Mouse (Mus musculus): Measurements from ENCODE around the gene Upf1. TPM values are rescaled to one million over a fixed set of nuclear protein-coding genes. Genes with fewer than 3 reads are reported as not detected.

The Upf1 gene
- polyA plus RNA-seq, 1 experiment, result 11.7 TPM

DNA sequence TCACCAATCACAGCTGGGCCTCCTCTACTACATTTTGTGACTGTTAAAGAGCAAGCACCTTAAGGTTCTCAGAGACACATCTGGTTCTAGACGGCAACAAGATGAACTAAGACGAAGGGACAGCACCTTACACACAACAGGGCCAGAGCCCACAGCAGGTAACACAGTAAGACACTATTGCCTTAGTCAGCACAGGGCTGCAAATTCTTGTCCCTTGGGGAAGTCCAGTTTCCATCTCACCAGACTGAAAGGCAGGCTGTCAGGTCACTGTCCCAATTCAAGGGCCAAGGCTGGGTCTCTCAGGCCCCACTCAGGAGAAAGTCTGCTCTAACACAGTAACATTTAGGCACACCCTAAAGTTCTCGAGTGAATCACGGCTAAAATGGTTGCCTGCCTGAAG, 5.6 kb downstream of the Upf1 start:
- H3K4me1 ChIP-seq (ENCODE audit: control insufficient read depth, insufficient read depth, insufficient read length, low read length), result peaks cover 28% of the 10 kb centered on the region
- no peak overlapping the region for H3K4me3 ChIP-seq (ENCODE audit: insufficient read depth, low read depth, low read length)
- H3K27ac ChIP-seq (replicated peaks; ENCODE audit: low read depth, low read length), result no peak overlapping the region

DNA sequence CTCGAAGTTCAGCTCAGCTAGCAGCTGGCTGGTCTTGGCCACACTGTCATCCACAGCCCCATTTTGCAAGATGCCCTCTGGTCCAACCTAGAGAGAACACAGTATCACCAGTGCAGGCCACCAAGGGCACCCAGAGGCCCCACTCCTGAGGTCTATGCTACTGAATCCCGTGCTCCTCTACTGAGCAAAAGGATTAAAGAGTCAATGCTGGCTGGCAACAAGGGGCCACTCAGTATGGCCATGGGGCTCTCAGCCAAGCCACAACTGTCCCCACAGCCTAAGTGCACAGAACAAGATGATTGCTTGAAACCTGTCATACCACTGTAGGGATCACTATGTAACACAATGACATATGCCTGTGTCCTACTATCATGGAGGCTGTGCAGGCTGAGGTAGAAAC, 8.8 kb downstream of the Upf1 start:
- H3K4me1 ChIP-seq (ENCODE audit: control insufficient read depth, insufficient read depth, insufficient read length, low read length), result peaks cover 8% of the 10 kb centered on the region

DNA sequence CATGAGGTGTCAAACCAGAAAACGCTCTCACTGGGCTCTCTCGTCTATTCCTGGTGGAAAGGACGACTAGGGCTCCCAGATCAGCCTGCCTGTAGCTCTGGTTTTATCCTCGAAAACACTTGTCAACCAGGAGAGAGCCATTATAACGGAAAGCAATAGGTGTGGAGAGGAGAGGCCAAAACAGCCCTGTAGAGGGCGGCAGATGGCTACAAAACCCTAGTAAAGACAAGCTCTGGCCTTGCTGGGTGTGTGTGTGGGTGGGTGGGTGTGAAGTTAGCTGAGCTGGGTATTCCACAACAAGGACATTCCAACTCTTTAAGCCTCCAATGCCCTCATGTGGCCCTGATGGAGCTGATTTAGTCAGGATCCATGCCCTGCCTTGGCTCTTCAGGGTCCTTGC, 9.4 kb downstream of the Upf1 start:
- Histone ChIP-seq H3K27ac (replicated peaks; ENCODE audit: low read depth, low read length) (no peak overlapping the region), H3K4me3 (ENCODE audit: insufficient read depth, low read depth, low read length) (no peak overlapping the region)

More for the DNA sequence above, 8.8 kb downstream of the Upf1 start:
- H3K4me3 ChIP-seq (ENCODE audit: insufficient read depth, low read depth, low read length), result no peak overlapping the region
- H3K27ac ChIP-seq (replicated peaks; ENCODE audit: low read depth, low read length), result no peak overlapping the region

DNA sequence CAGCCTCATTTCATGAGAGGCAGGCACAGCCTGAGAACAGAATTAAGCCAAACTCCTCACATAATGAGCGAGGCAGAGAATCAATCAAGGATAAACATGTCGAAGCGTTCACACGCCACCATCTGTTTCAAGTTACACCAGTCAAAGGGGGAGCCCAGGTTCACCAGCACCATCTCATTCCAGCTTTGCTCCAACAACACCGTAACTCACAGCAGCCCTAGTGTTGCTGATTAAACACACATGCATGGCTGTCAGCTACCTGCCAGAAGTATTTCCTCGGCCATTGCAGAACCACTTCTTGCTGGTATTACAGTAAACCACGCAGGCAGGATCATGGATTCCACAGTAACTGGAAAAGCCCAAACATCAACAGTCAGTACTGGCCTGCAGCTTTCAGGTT, 10.0 kb downstream of the Upf1 start:
- no peak overlapping the region for H3K4me3 ChIP-seq (ENCODE audit: insufficient read depth, low read depth, low read length)
- H3K27ac ChIP-seq (replicated peaks; ENCODE audit: low read depth, low read length), result no peak overlapping the region
- no peaks in the 10 kb centered on the region for H3K4me1 ChIP-seq (ENCODE audit: control insufficient read depth, insufficient read depth, insufficient read length, low read length)

More for the DNA sequence above, 9.4 kb downstream of the Upf1 start:
- peaks cover 5% of the 10 kb centered on the region for H3K4me1 ChIP-seq (ENCODE audit: control insufficient read depth, insufficient read depth, insufficient read length, low read length)

DNA sequence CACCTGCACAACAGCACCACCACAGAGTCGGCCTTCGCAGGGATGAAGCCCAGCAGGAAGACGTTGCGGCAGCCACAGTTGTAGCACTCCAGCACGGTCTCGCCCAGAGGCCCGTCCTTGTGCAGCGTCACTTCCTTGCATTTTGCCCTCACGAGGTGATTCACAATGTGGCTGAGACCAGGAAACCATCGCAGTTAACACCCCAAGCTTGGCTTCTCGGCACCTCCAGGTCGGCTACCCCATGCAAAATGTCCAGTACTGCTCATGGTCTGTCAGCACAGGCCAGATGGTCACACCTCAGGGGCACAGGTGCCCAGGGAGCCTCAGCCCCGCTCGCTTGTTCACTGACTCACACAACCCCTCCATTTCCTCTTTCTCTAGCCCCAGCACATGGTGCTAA, 11.1 kb downstream of the Upf1 start:
- H3K4me1 ChIP-seq (ENCODE audit: control insufficient read depth, insufficient read depth, insufficient read length, low read length), result no peaks in the 10 kb centered on the region
- H3K4me3 ChIP-seq (ENCODE audit: insufficient read depth, low read depth, low read length), result no peak overlapping the region
- H3K27ac ChIP-seq (replicated peaks; ENCODE audit: low read depth, low read length), result no peak overlapping the region

DNA sequence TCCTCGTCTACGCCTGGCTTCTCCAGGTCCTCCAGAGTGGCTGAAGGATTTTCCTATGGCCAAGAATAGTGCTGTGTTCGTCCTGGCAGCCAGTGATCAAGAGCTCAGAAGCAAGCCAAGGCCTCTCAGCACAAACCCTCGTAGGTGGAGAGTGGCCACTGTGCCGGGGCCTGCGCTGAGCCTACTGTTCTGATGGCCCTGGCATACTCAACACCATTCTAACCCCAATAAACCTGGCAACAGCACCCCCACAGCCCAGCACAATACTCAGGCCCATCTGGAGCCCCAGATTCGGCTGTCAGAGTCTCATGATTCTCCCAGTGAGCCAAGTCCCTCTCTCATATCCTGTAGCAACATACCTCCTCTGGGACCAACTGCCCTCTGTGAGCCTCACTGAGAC, 12.4 kb downstream of the Upf1 start:
- Histone ChIP-seq H3K4me1 (ENCODE audit: control insufficient read depth, insufficient read depth, insufficient read length, low read length) (no peaks in the 10 kb centered on the region), H3K27ac (replicated peaks; ENCODE audit: low read depth, low read length) (no peak overlapping the region)

DNA sequence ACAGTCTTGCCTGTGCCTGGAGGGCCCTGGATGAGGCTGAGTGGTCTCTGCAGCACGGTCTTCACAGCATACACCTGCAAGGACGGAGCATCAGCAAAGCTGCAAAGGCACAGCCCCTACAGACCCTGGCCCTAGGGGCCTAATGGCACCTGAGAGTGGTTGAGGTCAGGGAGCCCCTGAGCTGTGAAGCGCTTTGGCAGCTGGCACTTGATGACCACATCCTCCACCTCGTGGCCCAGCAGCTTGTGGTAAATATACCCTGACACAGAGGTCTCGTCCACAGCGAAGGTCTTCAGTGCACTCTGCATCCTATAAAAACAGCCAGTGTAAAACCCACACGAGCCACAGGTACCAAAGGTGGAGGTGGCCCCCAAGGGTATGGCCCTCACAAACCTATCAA, 14.1 kb downstream of the Upf1 start:
- H3K4me3 ChIP-seq (ENCODE audit: insufficient read depth, low read depth, low read length), result no peak overlapping the region
- H3K27ac ChIP-seq (replicated peaks; ENCODE audit: low read depth, low read length), result no peak overlapping the region
- no peaks in the 10 kb centered on the region for H3K4me1 ChIP-seq (ENCODE audit: control insufficient read depth, insufficient read depth, insufficient read length, low read length)

More for the DNA sequence above, 12.4 kb downstream of the Upf1 start:
- no peak overlapping the region for H3K4me3 ChIP-seq (ENCODE audit: insufficient read depth, low read depth, low read length)

DNA sequence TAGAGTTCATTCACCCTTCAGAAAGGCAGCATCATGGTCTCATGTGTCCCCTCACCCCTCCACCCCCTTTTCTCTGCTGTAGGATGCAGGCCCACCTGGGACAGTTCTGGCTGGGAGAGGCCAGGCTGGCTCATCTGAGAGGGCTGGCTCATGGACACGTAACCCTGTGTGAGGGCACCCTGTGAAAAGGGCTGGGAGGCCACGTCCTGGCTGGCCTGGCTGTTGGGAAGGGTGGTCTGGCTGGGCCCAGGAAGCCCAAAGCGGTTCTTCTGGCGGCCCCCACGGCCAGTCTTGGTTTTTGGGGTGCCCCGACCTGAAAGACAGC, 20.2 kb downstream of the Upf1 start:
- Histone ChIP-seq H3K27ac (replicated peaks; ENCODE audit: low read depth, low read length) (no peak overlapping the region), H3K4me1 (ENCODE audit: control insufficient read depth, insufficient read depth, insufficient read length, low read length) (no peaks in the 10 kb centered on the region), H3K4me3 (ENCODE audit: insufficient read depth, low read depth, low read length) (no peak overlapping the region)

DNA sequence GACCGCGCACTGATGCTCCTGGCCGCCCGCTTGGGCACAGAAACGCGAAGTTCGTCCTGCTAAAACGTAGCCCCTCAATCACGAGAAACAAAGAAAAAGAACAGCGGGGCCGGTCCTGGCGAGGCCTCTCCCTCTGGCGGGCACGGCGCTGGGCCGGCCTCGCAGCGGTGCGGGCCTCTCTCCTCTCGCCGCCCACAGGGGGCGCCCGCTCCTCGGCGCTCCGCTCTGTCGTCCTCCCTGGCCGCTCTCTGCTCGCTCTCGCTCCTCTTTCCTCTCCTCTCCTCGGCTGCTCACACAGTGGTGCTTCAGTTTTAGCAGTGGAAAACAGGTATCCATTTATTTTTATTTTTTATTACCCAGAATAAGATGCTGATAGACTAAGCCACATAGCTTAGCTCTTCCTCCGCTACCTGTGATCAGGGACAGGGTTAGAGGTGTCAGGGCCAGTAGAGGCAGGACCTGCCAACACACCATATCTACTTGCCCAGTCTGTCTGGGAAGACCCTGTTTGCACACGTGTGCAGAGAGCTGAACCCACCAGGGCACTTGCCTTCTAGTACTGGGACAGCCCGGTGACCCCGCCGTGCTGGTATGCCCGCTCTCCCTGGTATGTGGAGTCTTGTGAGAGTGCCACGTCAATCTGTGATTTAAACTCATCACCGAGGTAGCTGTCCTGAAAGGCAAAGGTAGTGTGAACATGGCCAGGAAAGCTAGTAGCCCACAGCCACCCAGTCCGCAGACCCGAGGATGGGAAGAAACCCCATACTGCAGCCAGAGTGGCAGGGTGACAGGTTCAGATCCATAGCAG, 20.8 kb downstream of the Upf1 start:
- no peak overlapping the region for H3K4me3 ChIP-seq (ENCODE audit: insufficient read depth, low read depth, low read length)
- no peak overlapping the region for H3K27ac ChIP-seq (replicated peaks; ENCODE audit: low read depth, low read length)
- H3K4me1 ChIP-seq (ENCODE audit: control insufficient read depth, insufficient read depth, insufficient read length, low read length), result no peaks in the 10 kb centered on the region

DNA sequence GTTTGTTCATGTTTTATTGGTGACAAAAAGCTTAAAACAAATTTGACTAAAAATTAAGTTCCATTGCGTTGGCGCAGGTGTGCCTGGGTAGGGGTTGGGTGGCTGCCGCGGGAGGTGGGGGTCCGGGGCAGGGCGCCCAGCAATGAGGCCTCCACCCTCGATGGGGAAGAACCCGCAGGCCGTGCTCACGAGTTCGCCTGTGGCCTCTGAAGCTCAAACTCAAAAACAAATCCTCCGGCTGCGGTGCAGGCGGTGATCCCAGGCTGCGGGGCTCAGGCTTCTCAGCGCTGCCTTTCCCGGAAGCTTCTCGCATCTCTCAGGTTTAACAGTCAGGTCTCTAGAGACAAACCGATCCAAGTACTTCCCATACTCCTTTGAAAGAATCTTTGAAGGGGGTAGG, 21.6 kb downstream of the Upf1 start:
- Histone ChIP-seq H3K4me1 (ENCODE audit: control insufficient read depth, insufficient read depth, insufficient read length, low read length) (no peaks in the 10 kb centered on the region), H3K4me3 (ENCODE audit: insufficient read depth, low read depth, low read length) (no peak overlapping the region), H3K27ac (replicated peaks; ENCODE audit: low read depth, low read length) (no peak overlapping the region)

DNA sequence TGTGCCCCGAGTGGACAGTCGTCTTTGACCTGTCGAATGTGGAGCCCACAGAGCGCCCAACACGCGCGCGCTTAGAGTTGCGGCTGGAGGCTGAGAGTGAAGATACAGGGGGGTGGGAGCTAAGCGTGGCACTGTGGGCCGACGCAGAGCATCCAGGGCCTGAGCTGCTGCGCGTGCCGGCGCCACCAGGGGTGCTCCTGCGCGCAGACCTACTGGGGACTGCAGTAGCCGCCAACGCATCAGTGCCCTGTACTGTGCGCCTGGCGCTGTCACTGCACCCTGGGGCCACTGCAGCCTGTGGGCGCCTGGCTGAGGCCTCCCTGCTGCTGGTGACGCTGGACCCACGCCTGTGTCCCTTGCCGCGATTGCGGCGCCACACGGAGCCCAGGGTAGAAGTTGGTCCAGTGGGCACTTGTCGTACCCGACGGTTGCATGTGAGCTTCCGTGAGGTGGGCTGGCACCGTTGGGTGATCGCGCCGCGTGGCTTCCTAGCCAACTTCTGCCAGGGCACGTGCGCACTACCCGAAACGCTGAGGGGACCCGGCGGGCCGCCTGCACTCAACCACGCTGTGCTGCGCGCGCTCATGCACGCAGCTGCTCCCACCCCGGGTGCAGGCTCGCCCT, 22.2 kb downstream of the Upf1 start:
- no peaks in the 10 kb centered on the region for H3K4me1 ChIP-seq (ENCODE audit: control insufficient read depth, insufficient read depth, insufficient read length, low read length)
- H3K27ac ChIP-seq (replicated peaks; ENCODE audit: low read depth, low read length), result no peak overlapping the region
- H3K4me3 ChIP-seq (ENCODE audit: insufficient read depth, low read depth, low read length), result no peak overlapping the region

DNA sequence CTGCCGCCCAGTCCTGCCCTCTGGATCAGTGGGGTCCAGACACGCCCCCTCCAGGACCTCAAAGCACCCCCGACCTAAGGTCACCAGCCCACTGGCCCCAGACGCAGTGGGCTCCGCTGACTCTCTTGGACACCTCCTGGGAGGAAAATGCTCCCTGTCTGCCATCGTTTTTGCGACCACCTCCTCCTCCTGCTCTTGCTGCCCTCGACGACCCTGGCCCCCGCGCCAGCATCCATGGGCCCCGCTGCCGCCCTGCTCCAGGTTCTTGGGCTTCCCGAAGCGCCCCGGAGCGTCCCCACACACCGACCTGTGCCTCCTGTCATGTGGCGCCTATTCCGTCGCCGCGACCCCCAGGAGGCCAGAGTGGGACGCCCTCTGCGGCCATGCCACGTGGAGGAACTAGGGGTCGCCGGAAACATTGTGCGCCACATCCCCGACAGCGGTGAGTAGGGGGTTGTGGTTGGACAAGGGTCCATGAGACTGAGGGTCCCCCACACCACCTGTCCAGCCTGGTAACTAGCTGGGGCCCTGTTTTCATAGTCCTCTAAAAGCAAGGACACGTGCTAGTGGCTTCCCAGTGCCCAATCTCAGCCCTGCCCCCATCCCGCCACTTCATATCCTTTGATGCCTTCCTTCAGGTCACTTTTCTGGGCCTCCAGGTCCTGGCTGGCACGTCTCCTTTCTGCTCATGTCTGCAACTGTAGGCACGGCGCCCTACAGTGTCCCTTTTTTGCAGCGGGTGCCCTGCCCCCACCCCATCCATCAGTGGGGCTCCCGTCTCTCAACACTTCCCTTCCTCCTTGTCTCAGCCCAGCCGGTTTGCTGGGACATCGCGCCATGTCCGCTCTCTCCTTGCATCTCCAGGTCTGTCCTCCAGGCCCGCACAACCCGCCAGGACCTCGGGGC, 23.0 kb downstream of the Upf1 start:
- Histone ChIP-seq H3K27ac (replicated peaks; ENCODE audit: low read depth, low read length) (no peak overlapping the region), H3K4me1 (ENCODE audit: control insufficient read depth, insufficient read depth, insufficient read length, low read length) (no peaks in the 10 kb centered on the region), H3K4me3 (ENCODE audit: insufficient read depth, low read depth, low read length) (no peak overlapping the region)

DNA sequence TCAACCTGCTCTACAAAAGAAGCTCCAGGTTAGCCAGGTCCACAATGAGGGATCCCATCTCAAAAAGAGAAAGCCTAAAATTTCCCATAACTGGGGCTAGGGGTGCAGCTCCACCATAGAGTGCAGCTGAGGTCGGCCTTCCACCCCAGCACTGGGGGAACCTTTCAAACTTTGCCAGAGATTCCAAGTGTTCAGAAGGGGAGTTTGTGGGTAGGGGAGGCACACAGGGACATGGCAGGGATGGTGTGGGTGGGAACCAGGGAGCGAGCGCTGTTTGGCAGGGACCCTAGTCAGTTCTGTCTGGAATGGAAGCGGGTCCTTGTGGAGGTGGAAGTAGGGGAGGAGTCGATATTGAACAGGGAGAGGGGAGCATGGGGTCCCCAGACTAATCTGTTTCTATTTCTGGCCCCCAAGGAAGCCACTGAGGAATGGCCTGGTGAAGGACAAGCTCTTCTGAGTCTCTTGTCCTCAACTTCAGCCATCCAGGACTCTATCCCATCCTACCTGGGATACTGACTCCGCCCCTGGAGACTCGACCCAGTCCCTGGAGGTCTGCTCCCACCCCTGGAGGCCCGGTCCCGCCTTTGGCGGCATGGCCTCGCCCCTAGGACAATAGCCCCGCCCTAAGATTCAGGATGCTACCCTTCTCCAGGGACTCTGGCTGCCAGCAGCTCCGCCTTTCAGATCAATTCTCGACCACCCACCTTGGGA, 23.8 kb downstream of the Upf1 start, which contains the start of gene Gdf1:
Gene Gdf1 (plus strand): TSS at position 694 of the 711 bp plus-strand sequence.
- H3K4me3 ChIP-seq (ENCODE audit: insufficient read depth, low read depth, low read length), result no peak within 1 kb of the TSS

DNA sequence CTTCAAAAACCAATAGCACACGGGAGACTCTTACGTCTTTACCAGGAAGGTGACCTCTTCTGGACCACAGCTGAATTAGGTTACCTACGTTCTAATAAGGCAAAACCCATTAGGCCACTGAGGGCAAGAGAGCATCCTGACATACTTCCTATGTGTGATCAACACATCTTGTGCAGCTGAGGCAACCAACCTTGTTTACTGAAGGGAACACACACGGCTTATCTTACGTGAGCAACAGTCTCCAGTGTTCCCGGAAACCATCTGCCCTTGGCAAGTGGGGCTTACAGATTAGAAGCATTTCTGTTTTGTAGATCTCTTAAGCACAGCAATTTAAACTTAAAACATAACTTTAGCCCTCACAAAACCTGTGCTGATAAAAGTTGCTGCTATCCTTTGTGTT, 25.6 kb downstream of the Upf1 start:
- H3K4me1 ChIP-seq (ENCODE audit: control insufficient read depth, insufficient read depth, insufficient read length, low read length), result no peaks in the 10 kb centered on the region
- H3K27ac ChIP-seq (replicated peaks; ENCODE audit: low read depth, low read length), result no peak overlapping the region
- H3K4me3 ChIP-seq (ENCODE audit: insufficient read depth, low read depth, low read length), result no peak overlapping the region

More for the DNA sequence above, 23.8 kb downstream of the Upf1 start, which contains the start of gene Gdf1:
- H3K4me1 ChIP-seq (ENCODE audit: control insufficient read depth, insufficient read depth, insufficient read length, low read length), result no peaks in the 10 kb centered on the region
- H3K27ac ChIP-seq (replicated peaks; ENCODE audit: low read depth, low read length), result no peak within 1 kb of the TSS

DNA sequence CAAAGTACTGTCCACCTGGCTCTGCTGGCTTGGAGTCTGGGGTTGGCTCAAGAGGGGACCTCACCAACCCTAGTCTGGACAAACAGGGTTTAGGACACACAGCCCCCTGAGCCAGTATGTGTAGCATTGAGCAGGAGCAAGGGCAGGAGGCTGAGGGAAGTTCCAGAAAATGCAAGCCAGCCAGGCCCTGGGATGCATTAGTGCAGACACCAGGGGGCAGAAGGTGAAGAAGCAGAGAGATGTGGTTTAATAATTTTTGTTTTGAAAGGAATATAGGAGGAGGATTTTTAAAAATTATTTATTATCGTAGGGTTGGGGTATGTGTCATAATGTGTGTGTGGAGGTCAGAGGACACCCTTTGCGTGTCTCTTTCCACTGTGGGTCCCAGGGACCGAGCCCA, 29.4 kb downstream of the Upf1 start:
- Histone ChIP-seq H3K4me3 (ENCODE audit: insufficient read depth, low read depth, low read length) (no peak overlapping the region), H3K27ac (replicated peaks; ENCODE audit: low read depth, low read length) (no peak overlapping the region), H3K4me1 (ENCODE audit: control insufficient read depth, insufficient read depth, insufficient read length, low read length) (no peaks in the 10 kb centered on the region)

Data from brown adipose tissue, adult 24 weeks (tissue).